Mouse (Mus musculus): ENCODE data around the gene Mcm6.

Mcm6 gene

DNA sequence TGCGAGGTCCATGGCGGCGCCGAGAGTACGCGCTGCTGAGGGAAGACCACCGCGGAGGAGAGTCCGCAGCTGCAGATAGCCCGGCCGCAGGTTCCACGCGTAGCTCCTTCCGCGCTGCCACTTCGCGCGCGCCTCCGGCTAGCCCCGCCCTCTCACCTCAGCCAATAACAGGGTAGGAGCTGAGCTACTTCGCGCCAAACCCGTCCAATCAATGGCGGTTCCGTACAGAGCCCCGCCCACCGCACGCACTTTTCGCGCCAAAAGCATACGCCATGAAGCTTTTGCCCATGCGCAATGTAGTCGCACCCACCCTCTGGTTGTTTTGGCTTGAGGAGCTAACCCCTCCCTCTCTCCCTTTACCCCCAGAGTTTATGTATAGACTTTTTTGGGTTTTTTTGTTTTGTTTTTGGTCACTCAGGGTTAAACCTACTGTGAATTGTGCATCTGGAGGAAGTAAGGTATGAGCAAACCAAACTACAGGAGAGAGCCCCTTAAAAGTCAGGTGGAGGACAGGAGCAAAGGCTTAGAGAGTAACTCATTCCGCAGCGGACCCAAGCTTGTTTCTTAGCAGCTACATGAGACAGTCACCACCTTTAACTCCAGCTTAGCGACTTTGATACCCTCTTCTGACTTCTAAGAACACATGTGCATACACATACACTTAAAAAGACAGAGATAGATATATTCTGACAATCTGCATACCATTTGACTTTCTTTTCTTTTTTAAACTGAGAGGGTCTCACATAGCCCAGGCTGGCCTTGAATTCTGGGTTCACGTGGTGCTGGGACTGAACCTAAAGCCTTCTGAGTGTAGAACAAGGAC is at the start of gene Mcm6:
Mcm6 (minus strand) TSS at position 111 of the 823 bp plus-strand sequence.
- DNase-seq, result peak; percentile 100

DNA sequence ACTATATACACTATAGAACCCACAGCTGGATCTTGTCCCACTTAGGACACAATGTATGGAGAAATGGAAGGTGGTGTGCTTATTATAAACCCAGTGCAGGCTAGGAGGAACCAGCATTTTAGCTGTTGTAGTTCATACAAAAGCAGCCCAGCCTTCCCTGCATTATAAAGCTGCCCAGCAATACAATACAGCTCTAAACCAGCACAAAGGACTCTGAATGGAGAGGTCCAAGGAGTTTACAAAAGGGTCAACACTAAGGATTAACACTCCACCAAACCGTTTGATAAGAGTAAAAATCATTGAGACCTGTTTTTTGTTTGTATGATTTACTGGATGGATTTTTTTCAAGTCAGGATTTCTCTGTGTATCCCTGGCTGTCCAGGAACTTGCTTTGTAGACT is 47.4 kb upstream of the Mcm6 start:
- no peak for DNase-seq

DNA sequence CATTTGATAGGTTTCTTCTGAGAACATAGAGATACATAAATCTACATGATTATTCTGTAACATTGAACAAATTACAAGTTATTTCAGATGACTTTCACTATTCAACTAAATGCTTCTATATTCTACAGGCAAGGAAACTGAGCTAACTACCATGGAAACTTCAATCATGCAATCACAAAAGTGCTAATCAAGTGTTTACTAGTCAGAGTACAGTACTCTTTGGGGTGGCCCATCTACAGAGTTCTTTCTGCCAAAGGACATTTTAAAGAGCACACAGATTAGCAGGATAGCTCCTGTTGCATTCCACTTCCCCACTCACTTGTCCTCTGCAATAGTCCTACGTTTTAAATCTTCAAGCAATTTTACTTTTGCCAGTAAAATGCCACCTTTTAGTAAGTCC is 46.2 kb upstream of the Mcm6 start:
- no peak for DNase-seq

DNA sequence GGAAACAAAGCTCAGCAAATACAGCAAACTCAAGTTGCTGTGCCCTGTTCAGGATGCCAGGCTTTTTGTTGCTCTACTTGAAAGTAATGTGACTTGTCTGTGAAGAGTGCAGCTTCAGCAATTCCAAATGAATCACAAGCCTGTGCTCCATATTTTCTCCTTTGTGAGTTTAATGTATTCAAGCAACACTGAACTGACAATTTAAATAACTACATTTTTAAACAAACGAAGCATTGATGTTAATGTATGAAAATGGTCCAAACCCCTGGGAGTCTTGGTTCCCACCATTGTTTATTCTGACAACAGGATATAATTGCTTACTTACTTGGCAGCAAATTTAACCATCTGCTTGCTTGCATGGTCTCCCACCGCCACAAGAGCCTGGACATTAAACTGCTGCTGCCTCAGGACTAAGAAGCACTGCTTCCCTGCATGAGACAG is 45.6 kb upstream of the Mcm6 start:
- peak; percentile 70 for DNase-seq

DNA sequence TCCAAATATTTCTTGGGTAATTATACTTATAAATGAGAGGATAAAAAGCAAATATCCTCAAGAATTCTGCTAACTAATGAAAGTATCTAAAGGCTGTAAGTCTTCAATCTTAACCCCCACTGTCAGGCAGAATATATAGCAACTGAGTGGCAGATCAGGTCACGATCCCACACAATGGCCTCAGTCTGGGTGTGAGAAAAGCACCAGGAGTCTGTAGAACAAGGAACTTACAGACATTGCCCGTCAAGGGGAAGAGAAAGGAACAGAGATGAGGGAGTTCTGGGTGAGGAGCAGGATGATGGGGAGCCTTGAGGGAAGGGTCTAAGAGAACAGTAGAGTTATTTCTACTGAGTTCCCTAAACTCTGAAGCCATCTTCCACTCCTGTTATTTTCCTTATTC is 41.5 kb upstream of the Mcm6 start:
- no peak for DNase-seq

DNA sequence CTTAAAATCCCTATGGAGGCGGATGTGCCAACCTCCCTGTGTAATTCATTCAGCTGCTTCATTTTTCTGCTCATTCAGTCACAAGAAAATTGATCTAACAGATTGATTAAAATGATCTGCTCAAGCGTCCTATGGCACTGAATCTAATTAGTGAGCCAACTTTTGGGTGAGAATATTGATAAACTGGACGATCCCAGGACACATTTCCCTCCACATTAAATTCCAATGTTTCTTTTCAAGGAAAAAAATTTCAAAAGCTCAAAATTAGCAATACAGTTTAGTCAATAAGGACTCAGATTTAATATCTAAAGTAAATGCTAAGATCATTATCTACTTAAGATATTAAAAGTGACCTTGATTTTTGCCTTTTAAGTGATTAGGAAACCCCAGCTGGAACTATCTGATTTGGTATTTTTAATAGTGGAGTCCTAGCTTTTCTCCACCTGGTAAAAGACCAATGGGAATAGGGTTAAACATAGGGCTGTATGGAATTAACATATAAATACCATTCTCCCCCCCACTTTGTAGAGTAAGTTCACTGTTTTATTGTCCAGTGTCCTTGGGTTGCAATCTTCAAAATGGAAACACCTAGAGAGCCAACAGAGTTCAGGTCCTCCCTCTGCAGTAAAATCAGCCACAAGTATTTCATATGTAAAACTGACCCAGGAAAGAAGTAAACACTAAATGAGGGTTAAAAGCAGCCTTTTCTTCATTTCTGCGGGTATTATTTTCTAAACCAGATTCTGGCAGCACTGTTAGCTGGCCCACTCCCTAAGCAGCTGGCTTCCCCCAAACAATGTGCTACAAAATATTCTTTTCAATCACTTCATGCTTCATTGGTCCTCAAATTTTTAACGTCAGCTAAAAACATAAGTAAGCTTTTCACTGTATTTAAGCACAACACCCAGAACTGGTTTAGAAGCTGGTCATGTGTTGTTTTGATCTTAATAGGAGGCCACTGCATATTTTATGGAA is 40.8 kb upstream of the Mcm6 start:
- DNase-seq, result no peak

DNA sequence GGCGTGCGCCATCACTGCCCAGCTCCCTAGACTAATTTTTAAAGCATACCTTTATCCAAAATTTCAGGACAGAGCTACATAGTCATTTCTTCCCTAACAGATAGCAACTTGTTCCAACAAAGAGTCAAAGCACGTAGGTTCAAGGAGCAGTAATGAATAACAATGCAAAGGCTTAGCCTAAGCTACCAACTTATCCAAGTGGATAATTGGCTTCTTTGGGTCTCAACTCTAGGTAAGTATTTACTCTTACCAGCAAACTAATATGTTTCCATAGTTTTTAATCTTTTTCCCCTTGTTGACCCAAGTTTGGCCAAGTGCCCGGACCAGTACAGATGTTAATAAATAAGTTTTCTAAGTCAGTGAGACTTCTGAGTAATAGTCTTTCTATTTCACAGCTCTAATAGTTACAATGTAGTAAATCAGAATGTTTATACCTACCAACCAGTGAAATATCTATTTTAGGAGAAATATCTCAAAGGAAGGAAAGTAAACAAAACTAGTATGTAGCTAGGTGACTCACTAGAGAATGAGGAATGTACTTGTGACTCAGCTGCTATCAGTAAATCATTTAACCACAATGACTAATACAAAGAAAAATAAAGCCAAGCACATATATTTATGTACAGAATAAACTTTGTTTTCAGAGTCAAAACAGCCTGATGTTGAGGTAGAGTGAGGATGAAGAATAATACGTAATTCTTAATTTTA is 39.4 kb upstream of the Mcm6 start:
- DNase-seq, result no peak

DNA sequence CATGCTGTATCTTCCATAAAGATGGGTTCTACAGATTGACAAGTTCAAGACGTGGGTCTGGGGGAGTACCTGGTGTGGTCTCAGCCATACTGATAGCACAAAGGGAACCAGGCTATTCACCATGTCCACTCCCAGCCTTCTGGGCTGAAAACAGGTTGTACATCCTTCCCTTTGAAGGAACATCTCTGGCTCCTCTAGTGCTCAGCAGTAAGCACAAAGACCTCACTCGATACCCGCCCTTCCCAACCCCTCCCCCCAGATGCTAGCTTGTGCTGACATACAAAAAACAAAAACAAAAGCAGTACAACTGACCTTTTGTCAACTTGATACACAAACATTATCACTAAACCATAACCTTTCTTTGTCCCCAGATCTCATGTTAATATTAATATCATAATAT is 35.2 kb upstream of the Mcm6 start:
- no peak for DNase-seq

DNA sequence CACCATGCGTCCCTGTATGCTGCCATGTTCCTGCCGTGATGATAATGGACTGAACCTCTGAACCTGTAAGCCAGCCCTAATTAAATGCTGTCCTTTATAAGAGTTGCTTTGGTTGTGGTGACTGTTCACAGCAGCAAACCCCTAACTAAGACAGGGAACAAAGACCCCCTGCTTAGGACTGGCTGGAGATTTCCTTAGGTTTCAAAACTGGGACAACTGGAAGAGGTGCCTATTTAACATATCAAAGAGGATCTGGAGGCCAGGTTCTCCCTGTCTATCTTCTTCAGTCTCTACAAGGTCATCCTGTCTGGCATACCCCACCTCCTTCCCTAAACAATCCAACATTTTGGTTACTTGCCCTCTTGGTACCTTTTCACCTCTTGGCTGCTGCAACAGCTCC is 32.9 kb upstream of the Mcm6 start:
- no peak for DNase-seq

DNA sequence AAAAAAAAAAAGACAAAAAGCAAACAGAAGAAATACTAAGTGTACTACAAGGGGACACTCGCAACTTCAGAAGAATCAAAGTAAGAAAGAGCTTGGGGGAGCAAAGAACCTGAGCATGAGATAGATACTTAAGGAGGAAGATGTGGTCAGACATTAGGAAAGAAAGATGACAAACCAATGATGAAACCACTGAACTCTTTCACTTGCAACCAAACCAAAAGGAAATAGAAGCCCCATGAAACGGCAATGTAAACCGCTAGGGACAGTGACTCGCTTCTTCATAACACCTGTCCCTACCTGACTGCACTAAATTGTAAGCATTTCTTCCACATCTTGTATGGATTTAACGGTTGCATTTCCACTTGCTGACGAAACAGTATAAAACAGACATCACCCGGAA is 27.0 kb upstream of the Mcm6 start:
- DNase-seq, result no peak

DNA sequence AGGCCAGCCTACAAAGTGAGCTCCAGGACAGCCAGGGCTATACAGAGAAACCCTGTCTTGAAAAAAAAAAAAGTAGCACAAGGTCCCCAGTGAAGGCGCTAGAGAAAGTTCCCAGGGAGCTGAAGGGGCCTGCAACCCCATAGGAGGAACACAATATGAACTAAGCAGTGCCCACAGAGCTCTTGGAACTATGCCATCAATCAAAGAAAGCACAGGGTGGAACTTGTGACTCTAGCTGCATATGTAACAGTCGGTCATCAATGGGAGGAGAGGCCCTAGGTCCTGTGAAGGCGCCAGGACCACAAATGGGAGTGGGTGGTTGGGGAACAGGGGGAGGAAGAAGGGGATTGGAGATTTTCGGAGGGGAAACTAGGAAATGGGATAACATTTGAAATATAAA is 17.4 kb upstream of the Mcm6 start:
- DNase-seq, result peak; percentile 68

DNA sequence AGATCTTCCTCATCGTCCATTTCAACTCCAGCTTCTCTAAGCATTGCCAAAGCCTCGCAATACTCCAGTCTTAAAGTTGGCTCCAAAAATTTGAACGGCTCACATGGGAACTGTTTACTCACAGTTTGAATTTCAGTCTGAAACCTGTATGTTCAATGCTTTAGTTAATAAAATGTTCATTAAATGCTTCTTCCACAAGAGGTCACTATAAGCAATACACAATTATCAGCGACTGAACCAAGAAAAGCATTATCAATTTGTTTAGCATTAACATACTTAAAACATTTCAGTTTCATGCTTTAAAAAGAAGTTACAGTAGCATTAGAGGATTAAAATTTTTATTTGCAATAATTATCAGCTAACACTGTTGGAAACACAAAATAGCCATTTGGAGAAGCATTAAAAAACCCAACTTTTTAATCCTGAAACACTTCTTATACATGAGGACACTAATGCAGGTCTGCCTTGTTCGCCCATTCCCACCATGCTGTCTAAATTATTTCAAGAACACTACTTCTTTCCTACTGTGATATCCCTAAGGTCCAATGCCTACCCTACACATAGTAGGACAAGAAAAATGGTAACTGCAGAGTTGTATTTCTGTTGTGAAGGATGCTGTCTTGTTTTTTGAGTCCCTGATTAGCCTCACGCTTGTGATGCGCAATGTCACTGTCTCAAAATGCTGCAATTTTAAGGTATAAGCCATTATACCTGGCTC is 12.8 kb upstream of the Mcm6 start:
- DNase-seq, result peak; percentile 45

DNA sequence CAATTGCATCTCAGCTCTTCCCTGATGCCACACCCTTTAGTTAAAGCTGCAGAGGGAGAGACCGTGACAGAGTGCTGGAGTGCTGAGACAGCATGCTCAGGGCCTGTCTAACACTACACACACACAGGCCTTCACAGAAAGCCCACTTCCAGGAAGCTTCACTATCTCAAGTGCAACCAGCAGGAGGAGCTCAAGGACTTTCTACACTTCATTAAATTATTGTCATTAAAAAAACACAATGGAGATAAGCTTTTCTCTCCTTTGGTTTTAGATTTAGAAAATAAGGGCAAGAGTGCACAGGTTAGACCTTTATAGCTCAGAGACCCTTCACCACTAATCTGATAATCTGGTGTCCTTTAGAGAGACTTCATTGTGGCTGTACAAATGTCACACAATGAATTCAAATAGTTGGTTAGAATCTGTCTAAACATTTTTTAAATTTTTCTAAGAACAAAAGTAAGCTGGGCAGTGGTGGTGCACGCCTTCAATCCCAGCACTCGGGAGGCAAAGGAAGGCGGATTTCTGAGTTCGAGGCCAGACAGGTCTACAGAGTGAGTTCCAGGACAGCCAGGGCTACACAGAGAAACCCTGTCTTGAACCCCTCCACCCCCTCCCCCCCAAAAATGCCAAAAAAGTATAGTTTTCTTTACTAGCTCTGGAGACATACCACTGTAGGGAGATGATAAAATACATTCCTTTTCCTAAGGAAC is 9.4 kb upstream of the Mcm6 start:
- DNase-seq, result peak; percentile 78

DNA sequence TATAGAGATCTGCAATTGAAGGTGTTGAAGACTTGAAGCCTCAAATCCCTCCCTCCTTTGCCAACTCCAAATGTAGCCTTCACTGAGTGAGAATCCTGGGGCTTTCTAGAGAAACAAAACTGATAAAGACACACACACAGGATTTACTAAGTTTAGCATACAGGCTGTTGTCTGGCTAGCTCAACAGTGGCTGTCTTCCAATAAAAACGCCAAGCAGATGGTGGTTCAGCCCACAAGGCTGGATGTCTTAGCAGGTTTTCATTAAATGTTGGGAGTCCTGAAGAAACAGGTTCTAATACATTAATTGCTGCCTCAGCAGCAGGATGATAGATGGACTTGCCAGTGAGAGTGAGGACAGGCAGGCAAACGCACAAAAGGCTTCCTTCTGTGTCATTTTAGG is 1.1 kb upstream of the Mcm6 start:
- DNase-seq, result peak; percentile 74

DNA sequence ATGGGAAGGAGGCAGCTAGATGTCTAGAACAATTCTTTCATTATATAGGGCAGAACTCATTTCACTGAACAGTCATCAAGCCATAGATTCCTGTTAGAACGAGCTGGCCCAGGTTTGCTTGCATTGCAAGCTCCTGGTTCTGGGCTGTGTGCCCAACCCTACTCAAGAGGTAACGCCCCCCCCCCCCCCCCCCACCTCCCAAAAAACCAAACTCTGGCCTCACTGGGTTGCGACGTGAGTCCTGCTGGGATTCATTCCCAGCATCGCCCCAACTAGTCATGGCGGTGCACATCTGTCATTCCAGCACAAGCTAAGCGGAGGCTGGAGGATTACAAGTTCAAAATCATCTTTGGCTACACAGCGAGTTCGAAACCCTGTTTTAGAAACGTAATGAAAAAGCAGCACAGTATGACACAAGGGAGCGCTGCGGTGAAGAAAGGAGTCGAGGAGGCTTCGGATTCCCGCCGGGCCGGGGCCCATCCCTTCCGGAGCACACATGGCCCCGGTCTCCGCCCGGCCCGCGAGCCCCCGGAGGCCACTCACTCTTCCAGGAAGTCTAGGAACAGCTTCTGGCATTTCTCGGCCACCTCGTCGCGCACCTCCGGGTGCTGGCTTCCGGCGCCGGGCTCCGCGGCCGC is 429 bp downstream of the Mcm6 start:
- no peak for DNase-seq

DNA sequence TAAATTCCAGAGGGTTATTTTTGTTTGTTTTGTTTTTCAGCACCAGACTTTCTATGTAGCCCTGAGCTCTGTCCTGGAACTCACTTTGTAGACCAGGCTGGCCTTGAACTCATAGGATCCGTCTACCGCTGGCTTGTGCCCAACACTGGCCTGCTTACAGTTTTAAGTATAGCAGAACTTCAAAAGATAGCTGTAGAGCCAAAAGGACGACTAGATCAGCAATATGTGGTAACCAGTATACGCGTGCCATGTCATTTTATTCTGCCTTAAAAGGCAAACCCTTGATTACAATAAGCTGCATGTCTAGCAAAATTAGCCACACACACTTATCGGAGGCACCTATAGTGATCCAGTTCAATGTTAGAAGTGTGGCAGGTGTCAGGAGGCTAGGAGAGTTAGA is 1.2 kb downstream of the Mcm6 start:
- peak; percentile 70 for DNase-seq

DNA sequence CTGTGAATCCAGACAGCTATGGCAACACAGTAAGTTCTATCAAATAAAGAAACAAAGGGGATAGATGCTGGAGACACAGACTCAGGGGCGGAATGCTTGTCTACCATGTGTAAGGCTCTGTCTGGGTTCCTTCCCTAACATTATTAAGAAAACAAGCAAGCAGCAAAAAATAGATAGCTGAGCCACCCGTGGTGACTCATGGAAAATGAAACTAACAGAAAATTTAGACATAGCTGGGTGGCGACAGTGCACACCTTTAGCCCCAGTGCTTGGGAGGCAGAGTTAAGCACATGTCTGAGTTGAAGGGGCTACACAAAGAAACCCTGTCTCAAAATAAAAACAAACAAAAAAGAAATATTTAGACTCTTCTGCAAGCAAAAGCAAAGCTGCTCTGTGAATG is 2.0 kb downstream of the Mcm6 start:
- peak; percentile 85 for DNase-seq

DNA sequence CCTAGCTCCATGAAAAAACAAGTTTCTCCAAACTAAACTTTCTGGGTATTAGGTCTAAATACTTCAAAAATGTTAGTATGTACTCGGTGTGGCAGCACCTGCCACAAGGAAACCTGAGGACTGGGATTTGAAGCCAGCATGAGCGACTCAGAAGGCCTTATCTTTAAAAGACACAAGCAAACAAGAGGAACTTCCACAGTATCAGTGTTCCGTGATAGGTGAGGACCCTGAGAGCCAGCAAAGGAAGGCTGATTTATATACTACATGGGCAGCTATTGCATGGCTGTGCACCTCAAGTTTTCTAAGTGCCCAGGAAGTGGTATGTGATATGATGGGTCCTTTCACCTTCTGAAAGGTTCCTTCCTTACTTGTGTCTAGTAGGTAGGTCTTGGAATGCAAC is 6.4 kb downstream of the Mcm6 start:
- DNase-seq, result peak; percentile 19

DNA sequence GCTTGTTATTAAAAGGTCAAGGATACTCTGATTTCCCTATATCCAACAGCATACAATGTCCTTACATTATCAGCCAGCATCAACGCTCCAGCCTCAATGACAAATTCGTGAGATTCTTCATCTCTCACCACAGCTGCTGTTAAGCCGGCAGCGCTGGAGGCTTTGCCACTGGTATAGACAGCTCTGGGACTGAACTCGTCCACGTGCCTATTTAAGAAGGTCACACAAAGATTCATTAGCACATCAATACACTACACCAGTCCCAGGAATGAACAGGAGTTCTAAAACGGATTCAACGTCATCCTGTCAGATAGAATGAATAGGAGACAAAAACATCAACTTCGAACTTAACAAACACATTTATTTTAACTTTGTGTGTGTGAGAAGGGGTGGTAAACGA is 15.2 kb downstream of the Mcm6 start:
- peak; percentile 41 for DNase-seq

DNA sequence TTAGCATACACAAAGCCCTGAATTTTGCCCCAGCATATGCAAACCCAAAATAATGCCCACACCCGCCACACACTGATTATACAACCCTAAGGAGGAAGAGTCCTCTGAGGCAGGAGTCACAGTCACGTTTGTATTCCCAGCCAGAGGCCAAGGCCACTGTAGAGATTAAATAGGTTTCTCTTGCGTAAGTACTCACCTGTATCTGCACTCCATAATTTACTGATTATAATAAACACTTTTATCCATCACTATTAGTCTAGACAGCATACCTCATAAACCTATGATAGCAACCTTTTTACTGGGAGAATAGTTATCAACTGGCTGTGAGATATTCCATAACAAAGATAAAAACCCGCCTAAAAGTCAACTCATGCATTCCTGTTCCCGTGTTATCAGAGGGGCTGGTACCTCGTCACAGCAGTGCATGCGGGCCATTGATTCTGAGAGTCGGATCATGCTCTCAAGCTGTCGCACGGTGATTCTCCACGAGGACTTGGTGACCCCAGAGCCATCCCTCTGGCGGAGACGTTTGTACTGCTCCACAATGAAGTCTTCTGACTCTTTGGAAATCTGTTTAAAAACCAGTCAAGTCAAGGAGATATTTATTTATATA is 21.6 kb downstream of the Mcm6 start:
- DNase-seq, result no peak

DNA sequence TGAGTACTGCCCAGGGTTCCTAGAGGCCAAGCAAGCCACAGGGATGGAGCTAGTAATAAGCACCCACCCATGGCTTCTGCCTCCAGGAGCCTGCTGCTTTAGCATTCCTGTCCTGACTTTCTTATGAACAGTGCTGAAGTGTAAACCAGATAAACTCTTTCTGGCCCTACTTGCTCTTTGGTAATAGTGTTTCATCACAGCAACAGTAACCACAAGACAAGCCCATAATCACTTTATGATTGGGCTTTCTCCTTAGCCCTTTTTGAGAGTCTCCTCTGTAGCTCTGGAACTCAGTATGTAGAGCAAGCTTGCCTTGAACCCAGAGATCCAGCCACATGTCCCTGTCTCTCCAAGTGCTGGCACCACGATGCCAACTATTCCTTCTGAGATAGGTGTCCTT is 29.2 kb downstream of the Mcm6 start:
- no peak for DNase-seq
